Mouse (Mus musculus) midbrain, embryonic 15.5 days (tissue): Measurements from ENCODE around the gene Adamtsl4. TPM values are rescaled to one million over a fixed set of nuclear protein-coding genes. Genes with fewer than 3 reads are reported as not detected.
"Not testable (repeated sequence)": the region's sequence is repeated elsewhere in the genome, so short reads cannot be mapped to it uniquely, and the experiment has no call there.

Source experiments
- ATAC-seq: fragments of 200-750 bp; cut with Nextera tagmentation; replicated peaks from 2 replicates; pipeline ENCODE4 v1.8.0; 2017; ENCODE audit warnings: moderate TSS enrichment
- H3K27ac ChIP-seq: fragments of 300-500 bp; sonication (generic); 2 replicates; pipeline ENCODE4 v1.5.1; 2015; ENCODE audit warnings: mild to moderate bottlenecking, inconsistent platforms
- H3K27me3 ChIP-seq: fragments of 300-500 bp; sonication (generic); replicated peaks from 2 replicates; pipeline ENCODE4 v1.6.1; 2015; ENCODE audit warnings: inconsistent platforms
- H3K36me3 ChIP-seq: fragments of 300-500 bp; sonication (generic); replicated peaks from 2 replicates; pipeline ENCODE4 v1.6.1; 2015; ENCODE audit warnings: inconsistent platforms
- H3K4me1 ChIP-seq: fragments of 300-500 bp; sonication (generic); 2 replicates; pipeline ENCODE4 v1.6.1; 2015; ENCODE audit warnings: inconsistent platforms
- H3K4me2 ChIP-seq: fragments of 300-500 bp; sonication (generic); 2 replicates; pipeline ENCODE4 v1.6.1; 2015; ENCODE audit warnings: inconsistent platforms, mild to moderate bottlenecking, moderate library complexity
- H3K4me3 ChIP-seq: fragments of 300-500 bp; sonication (generic); 2 replicates; pipeline ENCODE4 v1.5.1; 2015; ENCODE audit warnings: mild to moderate bottlenecking, inconsistent platforms
- H3K9ac ChIP-seq: fragments of 300-500 bp; sonication (generic); 2 replicates; pipeline ENCODE4 v1.6.1; 2015; ENCODE audit warnings: mild to moderate bottlenecking, inconsistent platforms
- H3K9me3 ChIP-seq: fragments of 300-500 bp; sonication (generic); 2 replicates; pipeline ENCODE4 v1.6.1; 2016; ENCODE audit warnings: inconsistent platforms
- WGBS: fragments of 180-500 bp; shearing (Covaris S2); methylation state at CpG from one replicate; pipeline ENCODE4 v1.1.7; 2015; ENCODE audit warnings: mixed read lengths; 5-methylcytosine and 5-hydroxymethylcytosine counted together
- polyA plus RNA-seq: library from polyadenylated mRNA; unstranded; fragments of >200 nt; fragmentation: Nextera tagmentation; extraction: Ambion mirVana; gene quantifications from 2 replicates; pipeline ENCODE4 v1.2.1, GENCODE M21; 2015

Gene Adamtsl4
- polyA plus RNA-seq, 1 experiment from 2014 or later, result 1.0 TPM

GRCm38 (mm10) chr3:95672861-95673706 is 14.6 kb downstream of the Adamtsl4 start:
- no peaks in the 10 kb centered on the region for H3K4me1 ChIP-seq
- 0 out of 2 replicates have a peak, but pooled peaks cover 2% of the 10 kb centered on the region for H3K36me3 ChIP-seq
- no peaks in the 10 kb centered on the region for H3K9me3 ChIP-seq
- no peak overlapping the region for H3K4me3 ChIP-seq
- H3K27ac ChIP-seq, result no peak overlapping the region
- H3K27me3 ChIP-seq, result no peaks in the 10 kb centered on the region
- 61% methylated on average over 10 of the region's 10 CpGs for WGBS
- no peak overlapping the region for H3K9ac ChIP-seq
- no peak for ATAC-seq
- H3K4me2 ChIP-seq, result no peak overlapping the region

GRCm38 (mm10) chr3:95672461-95672860 is 15.3 kb downstream of the Adamtsl4 start:
- Histone ChIP-seq H3K4me2 (no peak overlapping the region), H3K9me3 (no peaks in the 10 kb centered on the region), H3K36me3 (0 out of 2 replicates have a peak, but pooled peaks cover 2% of the 10 kb centered on the region), H3K4me1 (0 out of 2 replicates have a peak, but pooled peaks cover 5% of the 10 kb centered on the region), H3K9ac (no peak overlapping the region), H3K27ac (no peak overlapping the region), H3K4me3 (no peak overlapping the region), H3K27me3 (no peaks in the 10 kb centered on the region)
- WGBS, result 42% methylated on average over 3 of the region's 3 CpGs
- no peak for ATAC-seq

- Histone ChIP-seq H3K27me3 (no peaks in the 10 kb centered on the region), H3K4me2 (no peak overlapping the region), H3K4me3 (no peak overlapping the region), H3K36me3 (0 out of 2 replicates have a peak, but pooled peaks cover 2% of the 10 kb centered on the region), H3K9me3 (no peaks in the 10 kb centered on the region), H3K9ac (no peak overlapping the region), H3K4me1 (0 out of 2 replicates have a peak, but pooled peaks cover 5% of the 10 kb centered on the region), H3K27ac (no peak overlapping the region)
- 96% methylated on average over 5 of the region's 5 CpGs for WGBS
- no peak for ATAC-seq
Observed at GRCm38 (mm10) chr3:95671201-95671600, 16.5 kb downstream of the Adamtsl4 start.

- H3K4me3 ChIP-seq, ATAC-seq, H3K9ac ChIP-seq, H3K4me2 ChIP-seq, H3K27me3 ChIP-seq, H3K27ac ChIP-seq, H3K9me3 ChIP-seq, H3K4me1 ChIP-seq, H3K36me3 ChIP-seq: not testable (repeated sequence)
- 98% methylated on average over 3 of the region's 3 CpGs for whole genome bisulfite sequencing
Observed at GRCm38 (mm10) chr3:95670419-95670818, 17.3 kb downstream of the Adamtsl4 start.

GRCm38 (mm10) chr3:95669309-95669665 is 18.4 kb downstream of the Adamtsl4 start:
- WGBS, result 95% methylated on average over 3 of the region's 3 CpGs
- no peak overlapping the region for H3K27ac ChIP-seq
- peaks cover 2% of the 10 kb centered on the region; the same call in 1 of the 2 replicates for H3K36me3 ChIP-seq
- peaks cover 6% of the 10 kb centered on the region; the same call in 1 of the 2 replicates for H3K4me1 ChIP-seq
- H3K4me2 ChIP-seq, result no peak overlapping the region
- H3K27me3 ChIP-seq, result no peaks in the 10 kb centered on the region
- no peak for ATAC-seq
- no peaks in the 10 kb centered on the region for H3K9me3 ChIP-seq
- H3K9ac ChIP-seq, result no peak overlapping the region
- H3K4me3 ChIP-seq, result no peak overlapping the region

GRCm38 (mm10) chr3:95668589-95669308 is 19.0 kb downstream of the Adamtsl4 start:
- peaks cover 11% of the 10 kb centered on the region; the same call in 1 of the 2 replicates for H3K4me1 ChIP-seq
- no peak overlapping the region for H3K9ac ChIP-seq
- H3K36me3 ChIP-seq, result peaks cover 2% of the 10 kb centered on the region; the same call in 1 of the 2 replicates
- no peak for ATAC-seq
- H3K27me3 ChIP-seq, result no peaks in the 10 kb centered on the region
- no peaks in the 10 kb centered on the region for H3K9me3 ChIP-seq
- H3K4me2 ChIP-seq, result no peak overlapping the region
- WGBS, result 84% methylated on average over 7 of the region's 7 CpGs
- peak overlapping the region; percentile 40; the same call in 1 of the 2 replicates for H3K27ac ChIP-seq
- H3K4me3 ChIP-seq, result no peak overlapping the region

- Histone ChIP-seq H3K4me1 (peaks cover 18% of the 10 kb centered on the region), H3K27ac (peak overlapping the region; percentile 40), H3K4me2 (no peak overlapping the region), H3K9ac (no peak overlapping the region), H3K9me3 (no peaks in the 10 kb centered on the region), H3K4me3 (no peak overlapping the region), H3K36me3 (peaks cover 2% of the 10 kb centered on the region; the same call in 1 of the 2 replicates), H3K27me3 (no peaks in the 10 kb centered on the region)
- 46% methylated on average over 7 of the region's 7 CpGs for WGBS
- ATAC-seq, result no peak
Observed at GRCm38 (mm10) chr3:95668026-95668425, 19.7 kb downstream of the Adamtsl4 start.

- Histone ChIP-seq H3K9ac (no peak overlapping the region), H3K4me1 (peaks cover 23% of the 10 kb centered on the region), H3K4me2 (no peak overlapping the region), H3K4me3 (no peak overlapping the region), H3K36me3 (peaks cover 2% of the 10 kb centered on the region; the same call in 1 of the 2 replicates), H3K27me3 (no peaks in the 10 kb centered on the region), H3K27ac (peak overlapping the region; percentile 40), H3K9me3 (no peaks in the 10 kb centered on the region)
- 75% methylated on average over 4 of the region's 4 CpGs for WGBS
- no peak for ATAC-seq
Observed at GRCm38 (mm10) chr3:95667521-95667920, 20.2 kb downstream of the Adamtsl4 start.

- Histone ChIP-seq H3K36me3 (no peaks in the 10 kb centered on the region; the same call in 1 of the 2 replicates), H3K9ac (no peak overlapping the region), H3K9me3 (no peaks in the 10 kb centered on the region), H3K27me3 (no peaks in the 10 kb centered on the region), H3K4me3 (no peak overlapping the region), H3K27ac (no peak overlapping the region), H3K4me1 (peaks cover 35% of the 10 kb centered on the region), H3K4me2 (no peak overlapping the region)
- 78% methylated on average over 6 of the region's 6 CpGs for WGBS
- no peak for ATAC-seq
Observed at GRCm38 (mm10) chr3:95666124-95666844, 21.4 kb downstream of the Adamtsl4 start.

- Histone ChIP-seq H3K9ac (no peak overlapping the region), H3K27me3 (no peaks in the 10 kb centered on the region), H3K4me2 (no peak overlapping the region), H3K9me3 (no peaks in the 10 kb centered on the region), H3K4me1 (peaks cover 47% of the 10 kb centered on the region), H3K36me3 (no peaks in the 10 kb centered on the region; the same call in 1 of the 2 replicates), H3K27ac (no peak overlapping the region), H3K4me3 (no peak overlapping the region)
- ATAC-seq, result no peak
- 90% methylated on average over 4 of the region's 4 CpGs for WGBS
Observed at GRCm38 (mm10) chr3:95664940-95665352, 22.8 kb downstream of the Adamtsl4 start.

- H3K4me1 ChIP-seq, result peaks cover 47% of the 10 kb centered on the region
- WGBS, result 92% methylated on average over 3 of the region's 3 CpGs
Observed at GRCm38 (mm10) chr3:95663969-95664608, 23.6 kb downstream of the Adamtsl4 start.

More at GRCm38 (mm10) chr3:95663969-95664608, 23.6 kb downstream of the Adamtsl4 start:
- H3K36me3 ChIP-seq, result no peaks in the 10 kb centered on the region; the same call in 1 of the 2 replicates
- no peak overlapping the region for H3K4me2 ChIP-seq
- H3K27me3 ChIP-seq, result no peaks in the 10 kb centered on the region
- H3K9me3 ChIP-seq, result no peaks in the 10 kb centered on the region
- H3K9ac ChIP-seq, result no peak overlapping the region
- ATAC-seq, result no peak
- no peak overlapping the region for H3K27ac ChIP-seq
- H3K4me3 ChIP-seq, result no peak overlapping the region
